Mouse (Mus musculus) spleen, postnatal 10 days (tissue): ENCODE results near the gene Gm11020.
A peak's percentile ranks its signal among the peaks of the same experiment; 100 is the strongest.
"Not testable (repeated sequence)": the region's sequence is repeated elsewhere in the genome, so short reads cannot be mapped to it uniquely, and the experiment has no call there.

Experiments used
- DNase-seq, 2 experiments: peaks; one replicate each; pipeline ENCODE4 v3.0.0; 2021 to 2022; ENCODE audit warnings: low spot score in 2 of 2

The Gm11020 gene

DNA sequence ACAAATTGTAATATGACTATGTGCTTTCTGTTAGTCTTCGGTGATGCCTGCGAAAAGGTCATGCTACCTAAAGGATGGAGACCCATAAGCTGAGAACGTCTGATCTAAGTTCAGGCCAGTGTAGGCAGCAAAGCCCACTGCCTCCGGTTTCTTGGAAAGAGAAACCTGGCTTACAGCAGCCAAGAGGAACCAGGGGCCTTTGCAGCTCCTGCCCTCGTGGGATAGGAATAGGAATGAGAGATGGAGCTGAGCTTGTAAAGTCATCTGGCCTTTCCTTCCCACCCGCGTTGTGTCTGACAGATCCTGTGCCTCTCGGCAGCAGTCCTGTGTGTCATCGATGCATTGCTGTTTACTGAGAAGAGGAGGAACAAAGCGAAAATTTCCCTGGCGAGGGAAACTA is at the start of gene Gm11020:
Gene Gm11020, plus strand, starts transcription at position 301 of the 400 bp plus-strand sequence.
- DNase-seq = not testable (repeated sequence)

- DNase-seq = not testable (repeated sequence)
Observed at GRCm38 (mm10) chr8:104293081-104293480, 28.3 kb upstream of the Gm11020 start, which contains the start of gene Cmtm2a. TSS of gene Cmtm2a (minus strand) at chr8:104293181.

GRCm38 (mm10) chr8:104294396-104294795 is 27.0 kb upstream of the Gm11020 start:
- DNase-seq = no peak

GRCm38 (mm10) chr8:104301577-104301976 is 19.8 kb upstream of the Gm11020 start:
- not testable (repeated sequence) for DNase-seq

GRCm38 (mm10) chr8:104302536-104302935 is 18.8 kb upstream of the Gm11020 start:
- not testable (repeated sequence) for DNase-seq

- no peak for DNase-seq
Observed at GRCm38 (mm10) chr8:104304962-104305361, 16.4 kb upstream of the Gm11020 start.

DNA sequence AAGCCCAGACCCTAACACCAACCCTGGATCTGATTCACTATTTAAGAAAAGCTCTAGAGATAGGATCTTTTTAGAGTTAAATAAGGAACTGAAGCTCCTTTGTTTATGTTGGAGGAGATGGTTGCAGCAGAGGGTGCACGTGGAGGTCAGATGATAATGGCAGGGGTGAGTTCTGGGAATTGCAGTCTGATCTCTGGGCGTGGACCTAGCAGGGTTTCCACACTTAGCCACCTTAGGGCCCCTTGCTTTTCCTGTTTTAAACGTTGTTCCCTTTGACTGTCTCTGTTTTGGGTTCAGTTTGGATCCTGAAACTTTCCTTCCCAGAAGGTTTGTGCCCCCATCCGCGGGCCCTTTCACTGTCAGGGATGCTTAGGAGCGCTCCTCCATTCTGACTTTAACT is 13.0 kb upstream of the Gm11020 start:
- not testable (repeated sequence) for DNase-seq

GRCm38 (mm10) chr8:104309441-104310155 is 11.8 kb upstream of the Gm11020 start, which contains the start of the genes Gm45711 and Cmtm1:
TSS of gene Gm45711 (minus strand) at chr8:104310081.
TSS of gene Cmtm1 (minus strand) at chr8:104310145.
- not testable (repeated sequence) for DNase-seq

GRCm38 (mm10) chr8:104312023-104312422 is 9.3 kb upstream of the Gm11020 start:
- DNase-seq = not testable (repeated sequence)

GRCm38 (mm10) chr8:104313311-104313710 is 8.1 kb upstream of the Gm11020 start:
- DNase-seq = no peak

DNA sequence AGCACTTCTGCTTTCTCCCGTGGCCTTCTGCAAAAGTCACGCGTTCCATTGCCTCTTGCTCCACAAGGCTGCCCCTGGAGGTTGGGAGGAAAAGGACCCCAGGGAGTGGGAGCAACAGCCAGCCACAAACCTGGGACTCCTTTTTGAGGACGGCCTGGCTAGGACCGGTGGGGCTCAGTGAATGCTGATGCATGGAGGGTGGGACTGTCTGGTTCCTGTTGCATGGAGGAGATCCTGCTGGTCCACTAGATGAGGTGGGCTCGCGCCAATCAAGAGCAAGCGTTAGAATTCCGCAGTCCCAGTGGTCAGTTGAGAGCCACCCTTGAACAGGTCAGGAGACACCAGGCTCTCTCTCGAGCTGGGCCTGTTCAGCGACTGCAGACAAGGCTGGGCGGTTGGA is 563 bp downstream of the Gm11020 start, which contains the start of gene Cmtm2b:
Gene Cmtm2b, plus strand, starts transcription at position 301 of the 400 bp plus-strand sequence.
- DNase-seq = not testable (repeated sequence)

DNA sequence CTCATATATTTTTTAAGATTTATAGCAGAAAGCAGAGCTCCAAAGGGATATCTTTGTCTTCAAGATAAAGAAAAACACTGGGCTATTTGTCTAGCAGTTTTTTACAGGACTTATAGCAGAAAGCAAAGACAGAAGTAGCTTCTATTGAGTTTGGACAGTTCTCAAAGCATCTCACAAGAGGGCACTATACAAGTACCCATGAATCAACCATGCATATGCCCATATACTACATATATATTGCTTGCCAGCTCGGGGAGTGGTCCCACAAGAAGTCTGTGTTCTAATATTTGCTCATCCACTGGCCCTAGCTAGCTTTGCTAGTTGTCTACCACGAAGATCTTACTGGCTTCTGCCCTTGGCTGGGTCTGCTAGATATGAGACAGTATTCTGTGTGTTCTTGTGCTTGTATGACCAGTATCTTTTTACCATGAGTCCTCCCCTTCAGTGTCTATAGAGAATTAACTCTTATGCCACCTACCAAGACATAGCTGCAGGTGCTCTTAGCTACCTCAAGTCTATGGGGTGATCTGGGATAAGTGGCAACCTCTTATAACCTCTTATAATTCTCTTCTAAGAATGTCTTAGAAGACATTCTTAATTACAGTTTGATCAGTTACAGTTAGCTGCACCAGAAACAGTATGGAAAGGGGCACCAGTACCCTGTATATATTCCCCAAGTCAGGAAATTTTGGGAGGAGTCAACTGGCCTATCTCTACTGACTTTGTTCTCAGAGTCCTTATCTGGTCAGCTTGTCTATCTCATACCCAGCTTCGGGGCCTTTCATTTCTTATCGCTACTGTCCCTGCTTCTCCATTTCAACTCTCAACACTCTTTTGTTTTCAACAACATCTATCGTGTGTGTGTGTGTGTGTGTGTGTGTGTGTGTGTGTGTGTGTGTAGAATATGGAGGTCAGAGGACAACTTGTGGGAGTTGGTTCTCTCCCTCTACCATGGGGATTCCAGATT is 11.6 kb downstream of the Gm11020 start:
- DNase-seq = no peak

GRCm38 (mm10) chr8:104333786-104334185 is 12.4 kb downstream of the Gm11020 start:
- DNase-seq = no peak

DNA sequence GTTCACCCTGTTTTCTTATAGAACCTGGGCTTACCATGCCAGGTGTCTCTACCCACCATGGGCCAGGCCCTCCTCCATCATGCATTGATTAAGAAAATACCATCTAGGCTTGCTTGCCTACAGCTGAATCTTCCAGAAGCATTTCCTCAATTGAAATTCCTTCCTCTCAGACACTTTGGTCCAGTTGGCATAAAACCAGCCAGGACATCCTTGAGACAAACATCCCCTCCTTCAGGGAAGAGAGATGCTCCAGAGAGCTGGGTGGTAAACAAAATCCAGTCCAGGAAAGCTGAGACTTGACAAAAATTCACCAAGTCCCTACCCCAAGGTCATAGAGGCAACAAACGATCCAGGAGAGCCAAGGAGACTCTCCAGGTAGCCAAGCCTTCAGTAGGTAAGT is 12.8 kb downstream of the Gm11020 start:
- no peak for DNase-seq

DNA sequence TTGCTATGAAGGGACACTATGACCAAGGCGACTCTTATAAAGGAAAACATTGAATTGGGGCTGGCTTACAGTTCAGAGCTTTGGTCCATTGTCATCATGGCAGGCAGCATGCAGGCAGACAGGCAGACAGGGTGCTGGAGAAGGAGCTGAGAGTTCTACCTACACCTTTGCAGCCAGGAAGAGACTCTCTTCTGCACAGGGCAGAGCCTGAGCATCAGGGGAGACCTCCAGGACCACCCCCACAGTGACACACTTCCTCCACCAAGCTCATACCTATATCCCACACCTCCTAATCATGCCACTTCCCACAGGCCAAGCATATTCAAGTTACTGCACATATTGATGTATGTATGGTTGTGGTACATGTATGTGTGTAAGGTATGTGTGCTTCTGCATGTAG is 15.4 kb downstream of the Gm11020 start:
- DNase-seq = no peak

DNA sequence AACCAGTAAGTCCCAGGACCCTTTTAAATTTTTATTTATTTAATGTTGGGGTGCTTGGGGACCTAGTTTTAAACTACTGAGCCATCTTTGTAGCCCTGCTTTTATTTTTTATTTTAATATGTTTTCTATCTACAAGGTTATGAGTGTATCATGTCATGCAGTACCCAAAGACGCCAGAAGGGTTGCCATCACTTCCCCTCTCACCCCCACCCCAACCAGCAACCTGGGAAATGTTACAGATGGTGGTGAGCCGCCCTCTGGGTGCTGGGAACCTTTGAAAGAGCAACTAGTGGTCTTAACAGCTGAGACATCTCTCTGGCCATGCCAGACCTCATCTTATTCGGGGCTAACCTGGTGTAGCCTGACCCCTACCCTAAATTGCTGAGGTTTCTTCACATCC is 16.5 kb downstream of the Gm11020 start:
- DNase-seq = peak in 1 of 2 experiments; percentile 44

- DNase-seq = no peak
Observed at GRCm38 (mm10) chr8:104339229-104339982, 18.0 kb downstream of the Gm11020 start, which contains the start of gene Cmtm3. TSS of gene Cmtm3 (plus strand) at chr8:104339410.

GRCm38 (mm10) chr8:104339983-104340232 is 18.5 kb downstream of the Gm11020 start:
- peak in 1 of 2 experiments; percentile 26 for DNase-seq

DNA sequence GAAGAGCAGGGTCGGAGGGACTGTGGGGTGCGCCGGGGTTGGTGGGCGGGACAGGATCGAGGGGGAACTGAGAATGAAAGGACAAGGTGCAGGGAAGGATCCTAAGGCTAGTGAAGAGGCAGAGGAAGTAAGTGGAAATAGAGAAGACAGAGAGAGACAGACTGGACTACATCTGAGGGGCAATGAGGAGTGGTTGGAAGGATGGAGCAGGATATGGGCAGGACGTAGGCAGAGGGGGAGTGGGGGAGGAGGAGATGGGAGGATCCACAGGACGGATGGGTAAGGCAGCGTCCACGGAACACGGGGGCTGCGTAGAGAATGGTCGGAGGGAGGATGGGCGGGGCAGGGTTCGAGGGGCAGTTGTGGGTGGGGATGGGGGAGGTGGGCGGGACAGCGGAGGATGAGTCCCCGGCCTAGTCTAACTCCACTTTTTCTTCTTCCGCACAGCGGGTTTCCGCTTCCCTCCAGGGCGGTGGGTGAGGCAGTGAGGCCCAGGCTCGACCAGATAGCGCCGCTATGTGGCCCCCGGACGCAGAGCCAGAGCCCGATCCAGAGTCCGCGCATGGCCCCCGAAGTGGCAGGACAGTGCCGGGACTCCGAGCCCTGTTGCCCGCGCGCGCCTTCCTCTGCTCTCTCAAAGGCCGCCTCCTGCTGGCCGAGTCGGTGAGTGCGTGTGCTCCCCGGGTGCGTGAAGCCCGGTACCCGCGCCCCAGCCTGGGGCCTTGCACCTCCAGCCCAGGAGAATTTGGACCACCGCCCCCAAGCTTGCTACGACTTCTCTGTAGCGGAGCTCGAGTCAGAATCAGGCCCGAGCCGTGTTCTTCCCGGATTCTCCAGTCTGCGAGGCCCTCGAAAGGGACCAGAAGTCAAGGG is 19.1 kb downstream of the Gm11020 start:
- peak; percentile 57 to 83 for DNase-seq

GRCm38 (mm10) chr8:104341106-104341561 is 19.8 kb downstream of the Gm11020 start:
- peak in 1 of 2 experiments; percentile 36 for DNase-seq
